Mouse (Mus musculus) MEL (cell line): ENCODE measurements around the gene Car12.

Source experiments
- CTCF ChIP-seq, 3 experiments: IDR thresholded peaks in 2 of 3; conservative IDR thresholded peaks in 1 of 3; 2 replicates each; pipeline ENCODE4 v1.5.1; 2011 to 2012; ENCODE audit warnings: low read length in 3 of 3, low read depth in 2 of 3, mild to moderate bottlenecking in 2 of 3, improper control_type of control experiment in 1 of 3, inconsistent platforms in 1 of 3, mixed read lengths in 1 of 3, moderate library complexity in 1 of 3; ENCODE audit not compliant: control insufficient read depth in 1 of 3, insufficient read depth in 1 of 3, poor library complexity in 1 of 3, severe bottlenecking in 1 of 3
- EP300 ChIP-seq, 2 experiments: IDR thresholded peaks; 2 replicates each; pipeline ENCODE4 v1.6.1; 2011; ENCODE audit warnings: improper control_type of control experiment in 2 of 2, low read length in 2 of 2, low read depth in 1 of 2, mild to moderate bottlenecking in 1 of 2
- HCFC1 ChIP-seq: IDR thresholded peaks from 2 replicates; pipeline ENCODE4 v1.6.1; 2012; ENCODE audit warnings: low read depth, mild to moderate bottlenecking, inconsistent platforms, low read length, improper control_type of control experiment, moderate library complexity
- JUND ChIP-seq: IDR thresholded peaks from 2 replicates; pipeline ENCODE4 v1.6.1; 2011; ENCODE audit warnings: low read depth, mild to moderate bottlenecking, improper control_type of control experiment, low read length
- KAT2A ChIP-seq: conservative IDR thresholded peaks from 2 replicates; pipeline ENCODE4 v1.6.1; 2012; ENCODE audit warnings: low read depth, low read length, improper control_type of control experiment, inconsistent platforms
- MAX ChIP-seq: IDR thresholded peaks from 2 replicates; pipeline ENCODE4 v1.6.1; 2011; ENCODE audit warnings: low read length, improper control_type of control experiment
- MXI1 ChIP-seq: IDR thresholded peaks from 2 replicates; pipeline ENCODE4 v1.6.1; 2011; ENCODE audit warnings: mild to moderate bottlenecking, low read depth, low read length, improper control_type of control experiment
- POLR2AphosphoS2 ChIP-seq: IDR thresholded peaks from 2 replicates; pipeline ENCODE4 v1.6.1; 2011; ENCODE audit warnings: low read length, improper control_type of control experiment
- UBTF ChIP-seq: IDR thresholded peaks from 2 replicates; pipeline ENCODE4 v1.6.1; 2012; ENCODE audit warnings: low read depth, mild to moderate bottlenecking, inconsistent platforms, low read length, improper control_type of control experiment, moderate library complexity, borderline replicate concordance; ENCODE audit not compliant: insufficient read depth

GRCm38 (mm10) chr9:66703002-66703401 is 10.5 kb upstream of the Car12 start:
- no peak for TF ChIP-seq MXI1
- no peak for TF ChIP-seq KAT2A
- no peak for TF ChIP-seq CTCF (IDR thresholded peaks at IDR 0.05 in 2 of 3, conservative IDR thresholded peaks at IDR 0.05 in 1 of 3; ENCODE audit: control insufficient read depth in 1 of 3, insufficient read depth in 1 of 3, low read depth in 2 of 3, low read length in 3 of 3, poor library complexity in 1 of 3, severe bottlenecking in 1 of 3)
- no peak for TF ChIP-seq UBTF
- TF ChIP-seq HCFC1: no peak
- TF ChIP-seq MAX: no peak
- TF ChIP-seq JUND: no peak
- TF ChIP-seq POLR2AphosphoS2: no peak
- no peak for TF ChIP-seq EP300 (IDR thresholded peaks at IDR 0.05; ENCODE audit: low read depth in 1 of 2, low read length in 2 of 2)
